Mouse (Mus musculus) adrenal gland, postnatal 14 days (tissue): ENCODE data around the gene Plin3. TPM values are rescaled to one million over a fixed set of nuclear protein-coding genes. Genes with fewer than 3 reads are reported as not detected.

Experiments used
- DNase-seq: peaks from one replicate; pipeline ENCODE4 v3.0.0; 2021; ENCODE audit warnings: mixed read lengths
- long read RNA-seq, 2 experiments: library from polyadenylated mRNA; stranded (forward); transcript quantifications; one replicate each; pipeline ENCODE4 v2.0.0; 2021
- total RNA-seq: library from RNA; stranded (reverse); gene quantifications from 2 replicates; pipeline ENCODE4 v1.2.3, GENCODE M21; 2021

Plin3 gene
- total RNA-seq = 76.9 and 106 TPM in 2 replicates
- long read RNA-seq, experiment 1, transcript Plin3-201 (8 exons, 3,645 nt) = major isoform, 91 of 125 reads
- long read RNA-seq, experiment 1, partial matches to known transcripts = 15 of 125 reads
- long read RNA-seq, experiment 1, other reads (novel, unspliced or antisense) = 19 of 125 reads
- long read RNA-seq, experiment 2, transcript Plin3-201 (8 exons, 3,645 nt) = major isoform, 57 of 77 reads
- long read RNA-seq, experiment 2, partial matches to known transcripts = 12 of 77 reads
- long read RNA-seq, experiment 2, other reads (novel, unspliced or antisense) = 8 of 77 reads

DNA sequence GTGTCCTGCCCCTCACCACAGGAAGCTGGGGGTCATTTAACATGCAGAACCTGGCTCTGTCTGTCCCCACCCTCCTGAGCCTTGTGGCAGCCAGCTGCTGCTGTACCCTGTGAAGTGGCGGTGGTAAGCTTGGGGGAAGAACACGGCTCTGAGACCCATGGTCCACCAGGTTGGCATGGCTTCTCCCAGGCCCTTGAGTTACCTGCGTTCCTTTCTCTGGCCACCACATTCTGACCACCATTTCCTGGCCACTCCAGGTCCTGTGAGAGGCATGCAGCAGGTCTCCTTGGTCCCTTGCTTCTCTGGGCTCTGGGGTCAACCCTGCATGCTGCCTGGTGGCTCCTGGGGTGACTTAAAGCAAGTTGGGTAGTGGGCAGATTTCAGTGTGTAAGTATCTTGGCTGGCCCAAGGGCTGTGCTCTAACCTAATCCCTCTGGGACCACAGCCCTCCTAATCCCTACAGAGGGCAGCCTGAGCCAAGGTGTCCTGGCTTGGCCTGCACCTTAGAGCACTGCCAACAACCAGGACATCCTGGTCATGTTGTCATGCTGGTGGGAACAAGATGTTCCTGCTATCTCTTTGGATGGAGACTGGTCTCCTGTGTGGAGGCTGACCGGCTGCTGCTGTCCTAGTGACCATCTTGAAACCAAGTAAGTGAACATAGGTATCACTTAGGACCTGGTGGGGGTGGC, at the start of gene Plin3:
Plin3 (minus strand) TSS at position 343 of the 692 bp plus-strand sequence.
- peak; percentile 63 for DNase-seq

DNA sequence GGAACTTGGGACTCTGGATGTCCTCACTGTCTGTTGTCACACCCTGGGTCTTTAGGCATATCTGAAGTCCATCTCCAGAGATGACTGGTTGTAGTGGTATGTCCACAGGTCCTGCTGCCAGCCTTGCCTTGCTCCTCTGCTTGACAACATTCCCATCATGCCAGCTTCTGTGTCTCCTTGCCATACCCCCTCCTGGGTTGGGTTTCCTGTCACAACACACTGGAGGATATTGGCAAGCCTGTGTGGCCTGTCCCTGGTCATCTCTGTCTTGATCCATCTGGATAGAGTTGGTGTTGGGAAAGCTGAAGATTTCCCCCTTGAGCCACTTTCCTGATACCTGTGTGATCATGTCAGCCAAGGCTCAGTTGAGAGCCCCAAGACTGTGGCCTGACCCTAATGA, 48.0 kb upstream of the Plin3 start:
- DNase-seq = no peak

DNA sequence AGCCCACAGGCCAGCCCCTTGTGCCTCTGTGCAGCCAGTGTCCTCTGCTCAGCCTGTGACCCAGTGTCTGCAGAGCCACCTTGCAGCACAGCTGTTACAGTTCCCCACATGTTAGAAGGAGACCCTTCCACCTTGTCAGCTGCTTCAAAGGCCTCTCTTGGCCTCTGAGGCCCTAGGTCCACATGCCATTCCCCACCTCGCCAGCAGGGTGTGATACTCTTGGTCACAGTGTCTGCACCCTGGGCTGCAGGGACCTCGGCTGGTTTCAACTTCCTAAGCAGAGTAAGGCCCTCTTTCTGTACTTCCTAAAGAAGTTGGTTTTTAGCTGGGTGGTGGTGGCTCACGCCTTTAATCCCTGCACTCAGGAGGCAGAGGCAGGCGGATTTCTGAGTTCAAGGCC, 46.2 kb upstream of the Plin3 start:
- peak; percentile 70 for DNase-seq

DNA sequence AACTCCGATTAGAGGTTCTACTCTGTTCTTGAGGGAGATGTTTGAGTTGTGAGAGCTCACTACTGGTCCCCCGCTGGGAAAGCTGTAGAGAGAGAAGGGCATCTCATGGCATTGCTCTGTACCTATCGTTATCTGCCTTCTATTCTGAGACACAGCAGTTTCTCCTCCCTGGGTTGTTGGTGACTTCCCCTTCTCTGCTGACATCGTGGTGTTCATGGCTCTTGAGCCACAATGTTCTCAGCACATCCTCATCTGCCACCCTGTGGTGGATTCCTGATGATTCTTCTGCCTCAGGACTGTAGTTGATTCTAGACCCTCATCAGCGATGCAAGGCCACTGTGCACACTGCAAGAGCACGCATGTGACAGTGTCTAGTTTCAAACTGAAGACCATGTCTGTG, 45.1 kb upstream of the Plin3 start:
- DNase-seq = no peak

DNA sequence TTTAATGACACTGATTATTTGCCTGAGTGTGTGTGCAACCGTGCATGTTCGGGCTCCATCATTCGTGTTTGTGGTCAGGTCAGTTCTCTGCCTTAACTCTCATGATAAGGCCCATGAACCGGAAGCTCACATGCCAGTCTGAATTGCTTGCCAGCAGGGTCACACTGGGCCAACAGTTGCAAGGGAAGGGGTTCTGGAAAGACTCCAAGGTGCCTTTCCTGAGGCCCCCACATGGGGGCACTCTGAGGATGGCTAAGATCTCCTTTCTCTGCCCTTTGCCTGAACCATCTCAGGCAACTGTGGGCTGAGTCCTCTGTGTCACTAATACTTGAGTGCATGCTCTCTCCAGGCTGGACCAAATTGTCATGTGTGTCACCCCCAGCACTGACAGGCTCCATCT, 44.5 kb upstream of the Plin3 start:
- peak; percentile 79 for DNase-seq

DNA sequence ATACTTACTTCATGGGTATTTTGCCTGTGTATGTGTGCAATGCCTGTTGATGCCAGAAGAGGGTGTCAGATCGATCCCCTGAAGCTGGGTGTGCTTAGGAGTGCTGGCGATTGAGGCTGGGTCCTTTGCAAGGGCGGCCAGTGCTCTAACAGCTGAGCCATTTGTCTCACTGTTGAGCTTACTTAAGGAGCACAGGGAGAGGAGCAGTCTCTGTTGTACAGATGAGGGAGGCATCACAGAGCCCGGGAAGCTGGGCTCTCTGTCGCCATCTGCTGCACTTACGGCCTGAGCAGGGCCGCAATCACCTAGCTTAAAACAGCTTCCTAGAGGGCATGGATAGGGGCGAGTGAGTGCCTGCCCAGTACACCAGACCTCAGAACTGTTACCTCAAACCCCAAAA, 40.3 kb upstream of the Plin3 start:
- DNase-seq = no peak

DNA sequence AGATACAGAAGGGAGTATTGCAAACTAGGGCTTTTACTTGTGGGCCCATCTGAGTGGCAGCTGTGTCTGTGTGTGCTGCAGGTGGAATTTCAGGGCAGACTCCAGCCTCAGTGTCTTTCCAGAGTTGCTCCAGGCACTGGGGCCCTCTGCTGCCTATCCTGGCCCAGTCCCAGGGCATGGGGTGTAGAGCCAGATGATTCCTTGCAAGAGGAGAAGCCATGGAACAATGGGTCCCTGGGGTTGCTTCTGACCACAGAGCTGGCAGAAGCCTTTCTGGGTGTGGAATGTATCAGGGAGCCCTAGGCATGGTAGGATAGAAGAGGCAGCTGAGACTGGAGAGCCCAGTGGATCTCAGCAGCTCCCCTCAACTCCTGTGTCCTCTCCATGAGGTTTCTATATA, 38.6 kb upstream of the Plin3 start:
- peak; percentile 75 for DNase-seq

DNA sequence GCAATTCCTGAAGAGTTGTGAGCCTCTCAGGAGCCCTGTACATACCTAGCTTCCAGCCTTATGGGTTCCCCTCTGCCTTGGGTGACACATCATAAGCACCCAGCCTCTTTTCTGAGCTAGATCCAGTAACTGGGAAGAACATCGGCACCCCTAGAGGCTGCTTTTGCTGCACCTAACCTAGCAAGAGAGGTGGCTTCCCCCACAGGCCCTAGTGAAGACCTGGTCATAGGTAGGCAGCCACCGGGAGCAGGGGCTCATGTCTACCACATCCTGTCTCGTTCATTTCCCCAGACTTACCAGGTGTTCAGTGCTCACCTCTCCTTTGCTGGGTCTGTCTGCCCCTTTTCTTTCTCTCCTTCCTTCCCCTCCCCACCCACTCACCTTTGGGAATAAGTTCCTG, 37.7 kb upstream of the Plin3 start:
- no peak for DNase-seq

DNA sequence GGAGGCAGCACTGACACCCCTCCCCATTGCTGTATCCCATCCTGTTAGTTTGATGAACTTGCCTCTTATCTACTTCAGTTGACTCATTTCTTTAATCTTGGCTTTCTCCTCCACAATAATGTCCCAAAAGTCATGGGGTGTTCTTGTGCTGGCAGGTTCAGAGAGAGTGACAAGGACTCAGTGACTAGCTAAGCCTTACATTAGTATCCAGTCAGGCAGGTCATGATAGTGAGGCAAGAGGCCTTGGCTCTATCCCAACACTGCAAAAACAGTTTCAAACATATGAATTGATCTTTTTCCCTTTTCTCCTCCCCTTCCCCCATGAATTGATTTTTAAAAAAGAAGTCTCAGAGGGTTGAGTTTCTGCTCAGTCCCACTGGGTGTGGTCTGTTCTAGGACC, 36.6 kb upstream of the Plin3 start:
- peak; percentile 43 for DNase-seq

DNA sequence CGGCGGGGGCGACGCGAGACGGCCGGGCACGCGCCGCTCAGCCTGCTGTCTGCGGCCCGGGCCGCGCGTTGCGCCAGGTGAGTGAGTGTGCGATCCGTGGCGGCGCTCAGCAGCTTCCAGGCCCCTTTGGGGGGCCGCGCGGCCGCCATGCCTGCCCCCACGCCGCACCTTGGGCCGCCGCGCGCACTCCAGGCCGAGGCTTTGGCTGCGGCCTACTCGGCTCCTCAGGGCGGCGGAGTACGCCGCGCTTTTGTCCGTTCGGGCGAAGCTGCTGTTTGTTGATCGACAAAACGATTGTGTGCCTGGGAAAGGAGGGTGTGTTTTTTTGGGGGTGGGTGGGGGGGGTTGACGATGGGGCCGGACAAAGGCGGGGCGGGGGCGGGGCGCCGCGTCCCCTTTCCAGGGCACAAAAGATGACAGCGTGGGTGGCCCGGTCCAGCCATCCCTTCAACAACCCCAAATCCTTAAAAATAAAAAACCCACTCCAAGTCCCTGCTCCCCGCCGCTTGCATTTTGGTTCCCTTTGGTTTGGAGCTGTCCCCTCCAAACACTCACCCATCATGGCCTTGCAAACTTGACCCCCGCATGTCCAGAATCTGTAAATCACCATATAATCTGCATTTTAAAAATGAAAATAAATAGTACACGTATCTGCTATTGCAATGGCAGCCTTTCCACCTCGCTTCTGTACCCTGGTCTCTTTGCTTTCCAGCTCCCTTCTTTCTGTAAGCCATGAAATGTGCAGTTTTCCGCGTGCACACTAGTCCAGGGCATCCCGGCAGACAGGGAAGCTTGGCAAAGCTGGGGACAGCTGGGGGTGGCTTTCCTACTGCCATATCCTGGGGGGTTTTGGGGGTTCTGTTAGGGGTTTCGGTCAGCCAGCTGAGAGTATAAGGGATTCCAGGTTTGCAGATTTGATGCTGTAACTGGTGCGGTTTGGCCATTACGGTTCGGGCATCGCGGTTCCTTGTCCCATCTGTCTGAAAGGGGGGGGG, 33.8 kb upstream of the Plin3 start:
- no peak for DNase-seq

DNA sequence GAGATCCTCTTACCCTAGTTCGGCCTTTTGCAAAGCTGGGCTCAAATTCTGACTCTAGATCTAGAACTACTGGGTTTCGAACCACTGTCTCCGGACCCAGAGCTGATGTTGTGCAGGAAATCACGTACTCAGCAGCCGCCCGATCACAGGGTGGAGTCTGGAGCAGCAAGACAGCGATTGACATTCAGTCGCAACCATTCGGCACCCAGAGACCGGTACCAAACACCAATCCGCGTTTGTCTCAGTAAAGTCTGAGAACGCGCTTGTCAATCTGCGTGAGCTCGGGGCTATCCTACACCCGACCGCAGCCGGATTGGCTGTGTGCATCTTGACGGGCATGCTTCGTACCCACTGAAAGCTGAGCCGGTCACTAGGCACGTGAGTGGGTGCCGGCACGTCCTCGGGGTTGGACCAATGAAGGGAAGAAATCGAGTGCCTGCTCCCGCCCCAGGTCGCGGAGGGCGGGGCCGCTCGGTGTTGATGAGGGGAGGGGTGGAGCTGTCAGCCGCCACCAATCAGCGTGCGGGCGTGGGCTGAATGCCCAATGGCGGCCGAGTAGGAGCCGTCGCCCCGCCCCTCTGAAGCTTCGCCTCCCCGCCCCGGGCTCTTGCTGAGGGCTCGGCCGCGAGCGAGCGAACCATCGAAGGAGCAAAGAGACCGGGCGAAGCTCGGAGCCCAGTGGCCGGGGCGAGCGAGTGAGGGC, 32.9 kb upstream of the Plin3 start, which contains the start of gene Kdm4b:
Kdm4b (plus strand) TSS at position 613 of the 703 bp plus-strand sequence.
- DNase-seq = peak; percentile 100

DNA sequence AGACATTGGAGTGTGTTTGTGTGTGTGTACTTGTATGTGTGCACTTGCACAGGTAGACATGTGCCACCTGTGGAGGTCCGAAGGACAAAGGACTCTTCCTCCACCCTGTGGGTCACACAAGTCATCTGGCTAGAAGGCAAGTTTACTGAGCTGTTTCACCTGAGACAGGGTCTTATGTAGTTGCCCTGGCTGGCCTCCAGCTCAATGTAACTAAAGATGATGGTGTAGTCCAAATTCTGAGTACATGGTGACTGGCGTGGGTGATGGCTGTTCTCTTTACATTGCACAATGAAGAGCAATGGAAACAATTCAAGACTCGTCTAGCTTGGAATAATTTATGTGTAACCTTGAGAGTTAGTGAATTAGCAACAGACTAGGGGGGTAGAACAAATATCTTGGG, 31.7 kb upstream of the Plin3 start:
- no peak for DNase-seq

DNA sequence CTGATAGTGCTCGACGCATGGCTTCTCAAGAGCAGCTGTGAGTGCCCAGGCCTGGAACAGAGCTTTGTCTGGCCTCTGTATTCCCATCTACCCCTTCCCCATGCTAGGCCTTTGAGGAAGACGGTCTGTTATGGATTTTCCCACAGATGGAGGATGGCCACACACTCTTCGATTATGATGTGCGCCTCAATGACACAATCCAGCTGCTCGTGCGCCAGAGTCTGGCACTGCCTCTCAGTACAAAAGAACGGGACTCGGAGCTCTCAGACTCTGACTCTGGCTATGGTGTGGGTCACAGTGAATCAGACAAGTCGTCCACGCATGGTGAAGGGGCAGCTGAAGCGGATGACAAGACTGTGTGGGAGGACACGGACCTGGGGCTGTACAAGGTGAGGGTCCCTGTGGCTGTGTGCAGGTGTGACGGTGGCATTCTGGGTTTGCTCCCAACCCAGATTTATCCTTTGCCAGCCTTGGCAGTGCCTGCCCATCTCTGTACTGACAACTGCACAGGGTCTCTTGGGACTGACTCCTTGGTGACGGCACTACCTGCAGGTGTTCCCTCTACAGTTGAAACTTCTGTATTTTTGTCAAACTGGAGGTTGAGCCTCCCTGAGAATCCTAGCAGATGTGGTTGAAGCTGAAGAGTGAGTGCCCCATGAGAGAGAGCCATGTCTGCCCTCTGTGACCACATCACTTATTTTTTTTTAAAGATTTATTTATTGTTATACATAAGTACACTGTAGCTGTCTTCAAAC, 16.7 kb upstream of the Plin3 start:
- DNase-seq = no peak

DNA sequence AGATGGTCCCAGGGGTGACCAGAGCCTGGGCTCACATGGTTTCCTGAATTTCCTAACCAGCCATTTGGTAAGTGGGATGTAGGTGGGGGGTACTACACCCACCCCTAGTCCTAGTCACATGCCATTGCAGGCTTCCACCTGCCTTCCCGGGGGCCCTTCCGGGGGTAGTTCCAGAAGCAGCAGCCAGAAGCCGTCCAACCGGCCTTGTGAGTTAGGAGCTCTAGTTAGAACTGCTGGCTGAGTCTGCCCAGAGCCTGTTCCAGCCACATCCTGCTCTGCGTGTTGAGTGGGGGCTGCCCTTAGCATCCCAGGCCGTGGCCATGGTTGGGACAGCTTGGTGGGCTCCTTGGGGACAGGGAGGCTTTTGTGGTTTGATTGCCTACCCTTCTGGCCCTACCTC, 15.4 kb upstream of the Plin3 start:
- DNase-seq = no peak

DNA sequence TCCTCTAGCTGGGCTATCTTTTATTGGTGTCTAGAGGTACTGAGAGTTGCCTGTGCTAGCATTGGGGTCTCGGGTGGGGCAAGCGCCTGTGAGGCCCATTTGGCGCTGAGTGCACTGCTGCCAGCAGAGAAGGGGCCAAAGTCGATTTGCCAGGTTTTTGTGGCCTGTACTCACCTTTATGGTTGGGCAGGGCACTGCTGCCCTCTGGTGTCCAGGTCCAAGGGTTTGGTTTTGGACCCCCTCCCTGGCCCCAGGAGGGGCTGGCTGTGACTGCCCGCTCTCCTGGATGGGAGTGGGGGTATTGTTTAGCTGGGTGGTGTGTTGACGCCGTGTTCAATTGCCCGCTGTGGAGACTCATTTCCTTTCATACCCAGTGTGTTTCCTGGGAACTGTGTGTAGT, 13.2 kb upstream of the Plin3 start:
- DNase-seq = peak; percentile 40

DNA sequence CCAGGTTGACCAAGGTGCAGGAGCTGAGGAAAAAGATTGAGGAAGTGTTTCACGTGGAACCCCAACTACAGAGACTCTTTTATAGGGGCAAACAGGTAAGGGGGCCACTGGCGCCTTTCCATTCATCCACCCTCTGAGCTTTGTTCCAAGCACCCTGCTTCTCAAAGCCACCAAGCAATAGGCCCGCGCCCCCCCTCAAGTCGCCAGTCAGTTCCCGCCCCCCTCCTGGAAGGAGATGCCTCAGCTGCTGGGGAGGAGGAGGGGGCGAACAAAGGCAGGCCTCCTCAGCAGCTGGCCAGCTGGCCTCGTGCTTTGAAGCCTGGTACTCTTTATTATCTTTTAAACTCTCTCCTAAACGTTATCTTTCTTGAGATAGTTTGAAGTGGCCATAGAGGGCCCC, 12.5 kb upstream of the Plin3 start:
- no peak for DNase-seq

DNA sequence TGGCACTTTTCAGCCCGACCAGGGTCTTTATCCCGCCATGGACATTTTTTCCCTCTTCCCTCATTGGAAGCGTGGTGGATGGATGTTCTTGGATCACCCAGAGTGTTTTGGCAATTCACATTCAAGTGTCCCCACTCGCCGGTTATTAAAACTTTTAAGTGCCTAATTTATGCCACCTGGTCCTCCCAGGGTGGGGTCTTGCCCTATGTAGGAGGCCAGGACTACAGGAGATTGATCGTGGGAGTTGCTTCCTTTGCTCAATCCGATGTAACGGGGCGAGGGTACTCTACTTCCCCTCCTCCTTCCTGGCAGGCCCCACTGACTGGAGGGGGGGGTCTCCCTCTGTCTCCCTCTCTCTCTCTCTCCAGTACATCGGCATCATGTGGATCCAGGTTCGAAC, 12.0 kb upstream of the Plin3 start:
- DNase-seq = no peak

DNA sequence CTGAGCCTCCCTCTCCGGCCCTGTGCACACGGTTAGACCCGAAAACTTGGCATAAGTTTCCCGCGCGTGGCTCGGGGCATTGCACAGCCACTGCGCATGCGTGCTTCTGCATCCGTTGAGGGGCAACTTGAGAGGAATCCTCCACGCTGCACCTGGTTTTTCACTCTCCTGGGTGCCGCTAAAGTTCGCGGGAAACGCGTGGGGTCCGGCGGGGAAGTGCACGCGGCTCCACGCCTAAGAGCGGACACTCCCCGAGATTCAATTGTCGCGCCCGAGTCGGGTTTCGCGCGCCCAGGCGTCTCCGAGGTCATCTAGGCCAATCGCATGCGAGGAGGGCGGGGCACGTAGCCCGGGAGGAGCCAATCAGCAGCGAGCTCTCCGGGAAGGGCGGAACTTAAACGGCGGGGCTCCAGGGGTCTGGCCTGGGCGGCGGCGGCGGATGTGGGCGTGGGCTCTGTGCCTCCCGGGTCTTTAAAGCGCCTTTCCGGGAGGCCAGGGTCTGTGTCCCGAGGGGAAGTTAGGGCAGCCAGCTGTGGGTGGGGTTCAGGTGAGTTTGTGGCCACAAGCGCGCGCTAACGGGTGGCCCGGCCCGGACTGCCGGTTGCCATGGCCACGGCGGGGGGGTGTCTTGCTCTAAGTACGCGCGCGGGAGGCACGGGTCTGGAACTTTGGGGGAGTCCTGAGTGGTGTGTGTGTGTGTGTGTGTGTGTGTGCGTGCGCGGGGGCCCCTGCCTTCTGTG, 11.3 kb upstream of the Plin3 start:
- peak; percentile 98 for DNase-seq

DNA sequence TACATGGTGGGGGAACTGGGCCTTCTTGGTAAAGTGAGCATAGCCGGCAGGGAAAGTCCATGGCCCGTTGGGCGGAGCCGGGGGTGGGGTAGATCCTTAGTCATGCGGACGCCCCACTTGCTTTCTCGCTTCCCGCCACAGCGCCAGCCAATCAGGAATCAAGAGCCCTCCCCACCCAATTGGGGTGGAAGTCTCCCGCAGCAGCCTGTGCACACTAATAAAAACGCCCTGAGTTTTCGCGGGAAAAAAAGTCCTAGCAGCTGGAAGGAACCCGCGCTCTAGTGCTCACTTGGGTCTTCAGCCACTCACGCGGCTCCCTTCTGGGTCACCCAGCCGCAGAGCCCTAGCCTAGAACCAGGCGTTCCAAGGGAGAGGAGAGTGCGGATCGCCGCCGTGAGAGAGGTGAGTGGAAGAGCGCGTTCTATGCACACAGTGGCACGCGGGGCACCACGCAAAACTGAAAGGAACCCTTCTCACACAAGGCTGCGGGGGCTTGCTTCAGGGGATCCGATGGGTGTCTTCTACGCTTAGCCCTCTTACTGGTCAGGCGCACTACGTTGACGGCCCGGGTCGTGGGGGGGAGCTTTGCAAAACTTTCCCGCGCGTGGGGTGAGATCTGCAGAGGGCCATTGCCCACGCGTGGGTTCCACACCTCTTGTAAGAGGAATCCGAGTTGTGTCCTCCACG, 10.6 kb upstream of the Plin3 start, which contains the start of gene Uhrf1:
Uhrf1 (plus strand) TSS at position 162 of the 687 bp plus-strand sequence.
- DNase-seq = peak; percentile 93
